Mouse (Mus musculus): ENCODE data around the gene Dand5.

Gene Dand5

DNA sequence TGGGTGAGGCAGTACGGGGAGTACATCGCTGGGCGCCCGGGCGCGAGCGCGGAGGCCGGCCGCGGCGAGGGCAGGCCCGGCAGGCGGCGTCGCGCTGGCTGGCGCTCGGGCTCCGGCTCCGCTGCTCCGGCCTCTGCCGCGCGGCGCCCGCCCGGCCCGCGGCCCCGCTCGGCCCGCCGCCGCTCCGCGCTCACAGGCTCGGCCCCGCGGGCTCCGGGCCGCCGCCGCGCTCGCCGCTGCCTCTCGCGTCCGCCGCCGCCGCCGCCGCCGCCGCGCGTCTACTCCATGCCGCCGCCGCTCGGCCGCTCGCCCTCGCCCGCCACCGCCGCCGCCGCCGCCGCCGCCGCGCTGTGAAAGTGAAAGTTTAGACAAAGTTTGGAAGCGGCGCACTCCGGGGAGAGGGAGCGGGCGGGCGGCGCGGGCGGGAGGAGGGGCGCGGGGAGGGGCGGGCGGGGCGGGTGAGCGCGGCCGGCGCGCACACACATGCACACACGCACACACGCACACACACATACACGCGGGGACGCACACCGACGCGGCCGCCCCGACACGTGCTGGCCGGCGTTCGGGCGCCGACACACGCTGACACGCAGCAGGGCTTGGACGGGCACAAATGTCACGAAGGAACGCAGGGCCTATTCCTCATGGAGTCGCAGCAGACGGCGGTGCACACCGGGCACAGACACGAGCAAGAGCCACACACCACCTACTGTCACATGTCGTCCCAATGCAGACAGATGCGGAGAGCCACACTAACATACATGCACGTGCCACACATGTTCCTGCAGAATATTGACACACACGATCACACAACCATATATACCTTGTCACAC lies 22.4 kb downstream of the Dand5 start, which contains the start of gene Nfix:
Gene Nfix (minus strand): TSS at position 346 of the 833 bp plus-strand sequence.
- no peak for DNase-seq (ENCODE audit: low spot score)

- no peak for DNase-seq (ENCODE audit: low spot score)
Observed at GRCm38 (mm10) chr8:84799136-84799931, 23.3 kb downstream of the Dand5 start.

- DNase-seq (ENCODE audit: low spot score) = no peak
Observed at GRCm38 (mm10) chr8:84798446-84799135, 24.0 kb downstream of the Dand5 start.

DNA sequence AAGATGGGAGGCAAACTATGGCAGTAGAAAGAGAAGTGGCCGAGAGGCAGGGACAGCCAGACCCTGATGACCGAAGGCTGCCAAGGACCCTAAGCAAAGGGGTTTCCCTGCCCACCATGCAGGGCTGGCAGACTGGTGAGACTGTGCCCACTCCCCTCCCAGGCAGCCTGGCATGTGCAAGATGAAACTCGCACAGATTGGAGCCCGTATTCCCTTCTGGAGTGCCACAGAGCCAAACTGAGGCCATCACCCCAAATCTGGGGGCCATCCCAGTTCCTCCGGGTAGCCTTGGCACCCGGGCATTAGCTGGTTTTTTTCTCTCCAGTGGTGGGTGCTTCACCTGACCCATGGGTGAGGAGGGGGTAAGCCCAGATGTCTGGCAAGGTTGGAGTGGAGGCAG lies 24.7 kb downstream of the Dand5 start:
- no peak for DNase-seq (ENCODE audit: low spot score)

DNA sequence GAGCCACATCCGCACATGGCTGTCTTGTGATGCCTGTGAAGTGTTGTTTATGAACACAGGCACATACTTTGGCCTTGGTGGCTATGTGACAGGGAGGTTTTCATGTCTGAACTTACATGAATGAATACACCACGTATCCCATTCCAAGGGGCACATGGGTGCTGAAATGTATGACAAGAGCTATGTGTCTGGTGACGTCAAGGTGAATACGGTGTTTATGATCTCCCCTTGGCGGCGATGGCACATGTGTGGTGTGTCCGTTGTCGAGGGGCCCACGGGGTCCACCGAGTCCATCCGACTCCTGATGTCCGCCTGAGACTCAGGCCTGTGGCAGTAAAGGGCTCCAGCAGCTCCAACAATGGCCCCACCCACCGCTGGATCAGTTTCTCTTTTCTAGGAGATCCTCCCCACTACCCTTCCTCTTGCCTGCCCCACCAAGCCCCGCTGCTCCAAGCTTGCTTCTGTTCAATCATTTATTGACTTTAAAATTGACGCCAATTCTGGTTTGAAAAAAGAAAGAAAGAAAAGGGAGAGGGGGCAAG lies 25.3 kb downstream of the Dand5 start:
- DNase-seq (ENCODE audit: low spot score) = no peak

DNA sequence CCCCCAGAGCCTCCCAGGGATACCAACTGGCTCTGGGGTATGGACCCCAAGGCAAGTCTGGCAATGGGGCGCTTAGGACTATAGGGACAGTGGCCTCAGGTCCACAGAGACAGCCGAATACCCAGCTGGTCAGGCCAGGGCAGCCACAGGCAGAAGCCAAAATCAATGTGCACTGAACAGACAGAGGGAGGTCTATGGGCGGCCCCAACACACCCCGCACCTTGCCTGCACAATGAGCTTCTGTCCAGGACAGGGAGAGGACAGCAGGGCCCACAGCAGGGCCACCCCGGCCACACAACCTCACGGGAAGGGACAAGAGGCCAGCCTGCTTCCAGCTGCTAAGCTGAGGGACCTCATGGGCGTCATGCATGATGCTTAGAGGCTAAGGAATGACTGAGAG lies 28.1 kb downstream of the Dand5 start:
- no peak for DNase-seq (ENCODE audit: low spot score)

GRCm38 (mm10) chr8:84793791-84794485 lies 28.7 kb downstream of the Dand5 start:
- no peak for DNase-seq (ENCODE audit: low spot score)

- DNase-seq (ENCODE audit: low spot score) = no peak
Observed at GRCm38 (mm10) chr8:84793134-84793533, 29.5 kb downstream of the Dand5 start.

DNA sequence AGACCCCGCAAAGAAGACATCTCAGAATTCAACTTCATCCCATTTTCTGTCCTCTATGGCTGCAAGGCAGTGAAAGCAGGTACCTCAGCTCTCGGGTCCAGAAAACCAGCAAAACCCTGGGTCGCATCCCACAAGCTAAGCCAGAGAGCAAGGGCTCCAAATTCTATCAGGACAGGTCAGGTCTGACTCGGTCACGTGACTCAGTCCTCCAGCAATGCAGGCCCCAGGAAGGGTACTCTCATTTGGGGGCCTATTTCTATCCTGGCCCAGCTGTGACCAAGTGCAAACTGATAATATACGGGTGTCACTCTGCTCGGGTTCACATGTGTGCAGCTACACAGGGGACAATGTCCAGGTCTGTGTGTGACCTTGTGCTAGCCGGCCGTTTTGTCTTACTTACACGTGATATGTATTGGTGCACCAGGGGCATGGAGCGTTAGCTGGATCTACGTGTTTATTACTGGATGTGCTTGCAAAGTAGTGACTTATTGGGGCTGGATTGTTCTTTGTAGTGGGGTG lies 30.1 kb downstream of the Dand5 start:
- DNase-seq (ENCODE audit: low spot score) = no peak

DNA sequence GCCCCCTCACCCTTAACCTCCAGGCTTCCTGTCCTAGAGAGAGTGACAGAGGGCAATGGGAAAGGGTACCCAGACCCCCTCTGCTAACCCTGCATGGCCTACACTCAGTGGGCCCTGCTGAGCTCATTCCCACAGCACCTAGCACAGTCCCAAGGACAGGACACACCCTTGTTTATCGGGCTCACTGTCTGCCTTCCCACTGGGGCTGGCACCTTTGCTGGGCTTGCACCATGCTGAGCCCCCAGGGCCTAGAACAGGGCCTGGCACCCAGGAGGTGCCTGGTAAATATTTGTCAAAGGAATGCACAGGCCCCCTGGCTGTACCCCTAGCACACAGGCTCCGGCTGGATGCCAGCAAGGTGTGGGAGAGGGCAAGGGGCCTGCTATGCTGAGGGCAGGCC lies 32.1 kb downstream of the Dand5 start:
- DNase-seq (ENCODE audit: low spot score) = no peak

DNA sequence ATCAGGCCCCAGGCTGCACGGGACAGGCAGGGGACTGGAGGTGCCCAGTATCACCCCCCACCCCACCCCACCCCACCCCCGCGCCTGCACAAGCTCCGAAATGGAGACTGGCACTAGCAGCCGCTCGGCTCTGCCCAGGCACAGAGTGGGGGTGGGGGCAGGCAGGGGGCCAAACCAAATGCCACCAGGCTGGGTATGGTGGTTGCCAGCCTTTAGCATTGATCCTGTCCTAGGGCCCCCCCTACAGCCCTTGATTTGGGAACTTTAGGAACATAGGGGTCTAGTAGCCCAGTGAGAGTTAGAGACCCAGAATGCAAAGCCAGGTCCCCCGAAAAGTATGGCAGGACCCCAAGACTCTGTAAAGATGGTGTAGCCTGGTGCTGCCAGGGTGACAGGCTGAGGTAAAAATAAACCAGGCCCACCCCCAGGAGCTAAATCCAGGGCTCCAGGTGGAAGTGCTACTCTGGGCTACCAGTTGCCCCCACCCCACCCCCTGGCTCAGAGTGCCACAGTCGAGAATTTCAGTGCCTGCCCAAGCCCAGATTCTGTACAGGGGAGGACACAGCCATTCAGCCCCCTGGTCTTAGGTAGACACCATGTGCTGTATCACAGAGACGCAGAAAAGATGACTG lies 32.7 kb downstream of the Dand5 start:
- no peak for DNase-seq (ENCODE audit: low spot score)

GRCm38 (mm10) chr8:84789345-84789744 lies 33.3 kb downstream of the Dand5 start:
- DNase-seq (ENCODE audit: low spot score) = no peak

- no peak for DNase-seq (ENCODE audit: low spot score)
Observed at GRCm38 (mm10) chr8:84788896-84789295, 33.7 kb downstream of the Dand5 start.

- no peak for DNase-seq (ENCODE audit: low spot score)
Observed at GRCm38 (mm10) chr8:84787523-84788302, 34.9 kb downstream of the Dand5 start.

DNA sequence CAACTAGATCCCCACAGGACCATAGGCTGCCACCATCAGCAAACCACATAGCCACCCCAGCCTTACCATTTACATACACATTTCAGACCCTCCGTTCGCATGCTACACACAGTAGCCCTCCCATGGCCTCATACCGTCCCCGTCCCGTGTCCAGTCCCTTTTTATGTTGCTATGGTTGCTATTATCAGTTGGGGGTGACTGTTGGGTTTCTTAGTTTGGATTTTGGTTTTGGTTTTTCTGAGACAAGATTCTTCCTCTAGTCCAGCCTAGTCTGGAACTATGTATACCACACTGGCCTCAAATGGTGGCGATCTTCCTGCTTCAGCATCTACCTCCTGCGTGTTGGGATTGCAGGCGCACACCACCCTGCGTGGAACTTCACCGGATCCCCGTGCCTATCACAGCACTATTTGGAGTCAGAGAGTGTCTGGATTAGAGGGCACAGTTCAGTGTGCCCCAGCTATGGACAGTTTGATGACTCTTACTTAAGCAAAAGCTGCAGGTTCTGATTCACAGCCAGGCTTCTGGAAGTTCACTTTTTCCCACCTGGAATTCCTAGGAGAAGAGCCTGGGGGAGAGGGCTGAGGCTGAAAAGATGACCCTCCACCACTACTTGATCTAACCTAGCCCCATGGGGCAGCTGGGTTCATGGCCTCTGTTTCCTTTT lies 35.7 kb downstream of the Dand5 start:
- DNase-seq (ENCODE audit: low spot score) = no peak

DNA sequence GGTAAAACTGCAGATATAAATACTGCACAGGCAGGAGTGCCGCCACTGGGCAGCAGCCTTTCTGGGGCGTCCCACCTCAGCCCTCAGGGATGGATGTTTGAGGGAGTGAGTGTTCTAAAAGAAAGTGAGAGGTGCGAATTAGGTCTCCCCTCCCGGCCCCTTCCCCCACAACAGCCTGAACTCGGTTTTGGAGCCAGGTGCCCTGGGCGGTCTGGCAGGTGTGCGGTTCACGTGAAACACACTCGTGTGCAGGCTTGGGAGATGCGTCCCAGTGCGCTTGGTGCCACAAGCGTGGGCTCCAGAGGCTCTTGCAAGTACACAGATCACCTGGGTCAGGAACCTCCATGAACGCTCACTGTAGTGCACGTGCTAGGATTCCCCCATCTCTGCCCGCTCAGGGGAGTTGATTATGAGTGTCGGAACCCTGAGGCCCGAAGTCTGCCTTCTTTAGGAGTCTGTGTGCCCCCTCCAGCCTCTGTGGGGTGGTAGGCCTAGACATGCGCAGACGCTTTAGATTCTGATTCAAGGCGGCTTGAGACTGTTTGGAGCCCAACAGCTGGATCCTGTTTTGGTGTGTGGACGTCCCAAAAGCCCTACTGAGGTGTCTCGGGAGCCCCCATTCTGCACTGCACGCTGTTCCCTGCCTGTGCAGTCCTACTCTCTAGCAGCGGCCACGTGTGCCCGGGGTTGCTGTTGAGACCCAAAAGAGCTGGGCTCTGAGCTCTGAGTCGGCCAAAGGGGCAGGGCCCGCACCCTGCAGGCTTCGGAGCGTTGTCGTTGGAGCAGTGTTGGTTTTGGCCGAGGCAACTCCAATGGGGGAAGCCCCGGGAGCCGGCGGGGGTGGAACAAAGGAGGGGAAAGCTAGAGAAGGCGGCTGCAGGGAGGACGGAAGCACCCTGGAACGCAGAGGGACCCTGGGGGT lies 36.6 kb downstream of the Dand5 start:
- DNase-seq (ENCODE audit: low spot score) = no peak

GRCm38 (mm10) chr8:84785506-84785755 lies 37.2 kb downstream of the Dand5 start:
- no peak for DNase-seq (ENCODE audit: low spot score)

- no peak for DNase-seq (ENCODE audit: low spot score)
Observed at GRCm38 (mm10) chr8:84784681-84785505, 37.7 kb downstream of the Dand5 start.

Data from layer of hippocampus, adult 9-10 months (tissue).